17 mouse cellular contexts compared by ENCODE assay signal in the genomic region with DNA sequence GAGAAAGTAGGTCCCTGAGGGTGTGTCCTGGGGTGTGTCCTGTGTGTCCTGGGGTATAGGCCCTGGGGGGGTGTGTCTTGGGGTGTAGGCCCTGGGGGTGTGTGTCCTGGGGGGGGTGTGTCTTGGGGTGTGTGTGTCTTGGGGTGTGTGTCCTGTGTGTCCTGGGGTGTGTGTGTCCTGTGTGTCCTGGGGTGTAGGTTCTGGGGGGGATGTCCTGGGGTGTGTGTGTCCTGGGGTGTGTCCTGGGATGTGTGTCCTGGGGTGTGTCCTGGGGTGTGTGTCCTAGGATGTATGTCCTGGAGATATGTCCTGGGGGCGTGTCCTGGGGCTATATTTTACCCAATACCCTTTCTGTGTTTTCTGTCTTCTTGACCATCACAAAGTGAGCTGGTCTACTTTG.
"Had no signal": no experiment of that assay in that cellular context is flagged by ENCODE, and none has a peak within 500 bp of the region (broad histone marks: within the 10 kb centered on the region; RNA-seq: fewer than 3 reads in every experiment).

No protein-coding gene starts in this region.

- ATAC-seq: intestine, embryonic 16.5 days; midbrain, embryonic 16.5 days had no signal

- H3K27me3 ChIP-seq: limb, embryonic 13.5 days; neural tube, embryonic 13.5 days had no signal

- H3K36me3 ChIP-seq: limb, embryonic 13.5 days; neural tube, embryonic 13.5 days had no signal

- H3K9ac ChIP-seq: limb, embryonic 13.5 days; neural tube, embryonic 13.5 days had no signal

- H3K4me3 ChIP-seq: limb, embryonic 13.5 days; megakaryocyte, embryonic 14.5 days; neural tube, embryonic 13.5 days had no signal

- H3K4me2 ChIP-seq: limb, embryonic 13.5 days; liver, embryonic 11.5 days; midbrain, embryonic 11.5 days; neural tube, embryonic 13.5 days had no signal

- DNase-seq: kidney, adult 2 months; kidney, postnatal 25 days; layer of hippocampus, adult 9-11 months; layer of hippocampus, postnatal 36 days; lung, postnatal 14 days; retina, postnatal 1 day; right cerebral cortex, postnatal 4 days; thymus, adult 18-20 months; thymus, postnatal 14 days had no signal

- H3K9me3 ChIP-seq: limb, embryonic 13.5 days; megakaryocyte, embryonic 14.5 days; neural tube, embryonic 13.5 days had no signal

- H3K27ac ChIP-seq: limb, embryonic 13.5 days; macrophage; neural tube, embryonic 13.5 days had no signal

- H3K4me1 ChIP-seq: limb, embryonic 13.5 days had no signal
